Mouse (Mus musculus) ES-E14 (cell line): ENCODE measurements at regions not wholly inside any gene's neighbourhood (a gene's known extent, or its start where the extent isn't known, plus 50 kb on each side); places are given as distances from the start of the nearest gene placed in this dataset.

ENCODE experiments used
- DNase-seq: peaks from one replicate; pipeline ENCODE4 v3.0.0-alpha.2; 2013; ENCODE audit warnings: low read depth, low spot score
- H3K27ac ChIP-seq: 2 replicates; pipeline ENCODE4 v1.5.1; 2012; ENCODE audit warnings: low read depth, mild to moderate bottlenecking, low read length, moderate library complexity, mixed read lengths; ENCODE audit not compliant: poor library complexity, insufficient read depth, severe bottlenecking
- H3K36me3 ChIP-seq: 2 replicates; pipeline ENCODE4 v1.6.1; 2012; ENCODE audit warnings: mild to moderate bottlenecking, low read length, moderate library complexity, mixed read lengths; ENCODE audit not compliant: control insufficient read depth, poor library complexity, insufficient read depth, severe bottlenecking
- H3K4me1 ChIP-seq, 2 experiments: fragments of 150-350 bp in 1 of 2; sonication (generic) in 1 of 2; 2 replicates each; pipeline ENCODE4 v1.6.1; 2012; ENCODE audit warnings: low read length in 2 of 2, mild to moderate bottlenecking in 1 of 2, mixed read lengths in 1 of 2; ENCODE audit not compliant: control insufficient read depth in 2 of 2, insufficient read depth in 2 of 2, poor library complexity in 1 of 2
- H3K4me3 ChIP-seq, 2 experiments: fragments of 150-350 bp in 1 of 2; sonication (generic) in 1 of 2; 2 replicates each; pipeline ENCODE4 v1.5.1; 2012; ENCODE audit warnings: low read length in 2 of 2, low read depth in 1 of 2, mild to moderate bottlenecking in 1 of 2, mixed read lengths in 1 of 2; ENCODE audit not compliant: insufficient read depth in 1 of 2, poor library complexity in 1 of 2, severe bottlenecking in 1 of 2
- H3K9ac ChIP-seq: 2 replicates; pipeline ENCODE4 v1.6.1; 2012; ENCODE audit warnings: low read depth, mild to moderate bottlenecking, low read length, mixed read lengths; ENCODE audit not compliant: poor library complexity, insufficient read depth, severe bottlenecking
- H3K9me3 ChIP-seq: fragments of 150-350 bp; sonication (generic); 2 replicates; pipeline ENCODE4 v1.6.1; 2012; ENCODE audit warnings: low read depth, mild to moderate bottlenecking, low read length; ENCODE audit not compliant: control insufficient read depth, insufficient read depth
- CHD2 ChIP-seq: IDR thresholded peaks from 2 replicates; pipeline ENCODE4 v1.6.1; 2014; ENCODE audit warnings: mild to moderate bottlenecking, low read depth, low read length, inconsistent platforms
- HCFC1 ChIP-seq: IDR thresholded peaks from 2 replicates; pipeline ENCODE4 v1.6.1; 2012; ENCODE audit warnings: low read length, inconsistent platforms, borderline replicate concordance; ENCODE audit not compliant: insufficient read depth
- MAFK ChIP-seq: IDR thresholded peaks from 2 replicates; pipeline ENCODE4 v1.6.1; 2014; ENCODE audit warnings: mild to moderate bottlenecking, low read depth, low read length, inconsistent platforms; ENCODE audit not compliant: insufficient read depth
- ZC3H11A ChIP-seq: IDR thresholded peaks from 2 replicates; pipeline ENCODE4 v1.6.1; 2012; ENCODE audit warnings: low read depth, mild to moderate bottlenecking, inconsistent platforms, low read length, borderline replicate concordance
- ZNF384 ChIP-seq: IDR thresholded peaks from 2 replicates; pipeline ENCODE4 v1.6.1; 2012; ENCODE audit warnings: low read depth, low read length, inconsistent platforms
- in situ Hi-C, 2 experiments: fragments of 600-800 bp; cut with MboI; formaldehyde crosslinking; loops; one replicate each; pipeline ENCODE4 v1.15.1; 2025; ENCODE audit warnings: low sequenced_read_pairs in 2 of 2, inconsistent platforms in 1 of 2; ENCODE audit not compliant: unreplicated experiment in 2 of 2

GRCm38 (mm10) chr3:10697698-10698452, 362.4 kb upstream of the Gm38303 start:
- no peak overlapping the region for H3K9ac ChIP-seq
- no peak overlapping the region for H3K4me3 ChIP-seq
- H3K27ac ChIP-seq: no peak overlapping the region
- DNase-seq: no peak
- in situ Hi-C loops: no loop called here
- TF ChIP-seq CHD2 (no peak), ZNF384 (no peak), HCFC1 (no peak), ZC3H11A (no peak), MAFK (no peak)
- H3K9me3 ChIP-seq: no peaks in the 10 kb centered on the region
- no peaks in the 10 kb centered on the region for H3K36me3 ChIP-seq
- no peaks in the 10 kb centered on the region for H3K4me1 ChIP-seq

GRCm38 (mm10) chr3:10685501-10685951, 350.0 kb upstream of the Gm38303 start:
- Histone ChIP-seq H3K9me3 (no peaks in the 10 kb centered on the region), H3K4me1 (no peaks in the 10 kb centered on the region), H3K27ac (no peak overlapping the region), H3K4me3 (no peak overlapping the region), H3K36me3 (no peaks in the 10 kb centered on the region), H3K9ac (no peak overlapping the region)
- no peak for DNase-seq
- no peak for TF ChIP-seq CHD2
- TF ChIP-seq MAFK: no peak
- TF ChIP-seq ZNF384: no peak
- TF ChIP-seq HCFC1: no peak
- no peak for TF ChIP-seq ZC3H11A
- in situ Hi-C loops: no loop called here

- TF ChIP-seq MAFK: no peak
- TF ChIP-seq ZC3H11A: peak; percentile 79; the same call in 1 of the 2 replicates
- DNase-seq: peak; percentile 19
- in situ Hi-C loops: no loop called here
- Histone ChIP-seq H3K9ac (no peak overlapping the region), H3K27ac (no peak overlapping the region), H3K9me3 (no peaks in the 10 kb centered on the region), H3K4me1 (no peaks in the 10 kb centered on the region), H3K4me3 (no peak overlapping the region), H3K36me3 (no peaks in the 10 kb centered on the region)
Observed at GRCm38 (mm10) chr3:10684885-10685500, 349.5 kb upstream of the Gm38303 start.

GRCm38 (mm10) chr3:10681938-10682337, 346.5 kb upstream of the Gm38303 start:
- Histone ChIP-seq H3K4me1 (no peaks in the 10 kb centered on the region), H3K4me3 (no peak overlapping the region), H3K36me3 (no peaks in the 10 kb centered on the region), H3K9me3 (no peaks in the 10 kb centered on the region), H3K27ac (no peak overlapping the region), H3K9ac (no peak overlapping the region)
- TF ChIP-seq ZC3H11A (no peak), ZNF384 (no peak), HCFC1 (no peak), CHD2 (no peak), MAFK (no peak)
- DNase-seq: no peak
- in situ Hi-C loops: no loop called here
